Mouse (Mus musculus) testis, adult 2 months (tissue): ENCODE results near the gene Serpina5.

ENCODE experiments used
- CTCF ChIP-seq: fragments of 200-500 bp; IDR thresholded peaks from 2 replicates; pipeline ENCODE4 v1.5.1; 2012; ENCODE audit warnings: low read depth, mild to moderate bottlenecking, inconsistent platforms, low read length, moderate library complexity; ENCODE audit not compliant: control insufficient read depth, insufficient read depth, insufficient replicate concordance
- POLR2A ChIP-seq: fragments of 200-500 bp; IDR thresholded peaks from 2 replicates; pipeline ENCODE4 v1.6.1; 2012; ENCODE audit warnings: low read depth, mild to moderate bottlenecking, inconsistent platforms, low read length, moderate library complexity; ENCODE audit not compliant: control insufficient read depth

- TF ChIP-seq POLR2A (no peak), CTCF (no peak)
These were observed 14.1 kb downstream of the Serpina5 start for GRCm38 (mm10) chr12:104114921-104115579.
